Mouse (Mus musculus) embryo, embryonic 10 days (tissue): ENCODE measurements around the gene Pcdh9.
A peak's percentile ranks its signal among the peaks of the same experiment; 100 is the strongest.

Experiments
- DNase-seq: peaks from one replicate; pipeline ENCODE4 v3.0.0-alpha.2; 2015; ENCODE audit warnings: low spot score

The Pcdh9 gene

GRCm38 (mm10) chr14:93890519-93891370, at the start of gene Pcdh9:
TSS of gene Pcdh9 (minus strand) at chr14:93890679.
- DNase-seq: peak; percentile 92

DNA sequence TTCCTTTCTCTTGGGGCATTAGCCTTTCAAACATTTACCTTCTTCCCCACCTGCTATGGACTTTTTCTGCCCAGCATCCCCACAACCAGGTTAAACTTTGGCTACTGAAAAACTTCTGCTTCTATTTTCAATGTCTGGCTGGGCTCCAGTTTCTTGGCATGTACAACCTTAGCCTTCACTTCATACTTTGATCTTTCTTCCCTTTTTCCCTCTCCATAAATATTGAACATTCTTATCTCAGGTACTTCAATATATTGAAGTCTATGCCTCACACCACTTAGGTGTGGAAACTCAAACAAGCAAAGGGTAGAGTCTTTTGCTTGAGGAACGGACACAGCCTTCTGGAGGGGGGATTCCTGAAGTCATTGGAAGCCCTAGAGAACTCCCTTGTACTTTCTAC, 16.4 kb upstream of the Pcdh9 start:
- no peak for DNase-seq

DNA sequence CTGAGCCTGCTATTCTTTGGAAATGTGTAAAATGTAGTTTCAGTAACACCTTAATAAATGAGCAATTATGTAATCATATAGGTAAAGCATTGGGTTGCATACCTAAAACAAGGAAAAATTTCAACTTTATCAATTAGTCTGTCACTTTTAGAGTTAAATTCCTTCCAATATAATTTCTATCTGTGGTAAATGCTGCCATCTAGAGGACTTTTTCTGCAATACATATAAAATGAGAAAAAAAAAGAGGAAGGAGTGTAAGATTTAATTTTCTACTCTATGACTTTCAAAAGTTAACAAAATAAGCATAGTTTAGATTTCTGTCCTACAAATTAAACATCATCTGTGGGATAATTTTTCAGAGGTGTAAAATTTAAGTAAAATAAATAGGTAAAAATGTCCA, 8.1 kb upstream of the Pcdh9 start:
- no peak for DNase-seq

DNA sequence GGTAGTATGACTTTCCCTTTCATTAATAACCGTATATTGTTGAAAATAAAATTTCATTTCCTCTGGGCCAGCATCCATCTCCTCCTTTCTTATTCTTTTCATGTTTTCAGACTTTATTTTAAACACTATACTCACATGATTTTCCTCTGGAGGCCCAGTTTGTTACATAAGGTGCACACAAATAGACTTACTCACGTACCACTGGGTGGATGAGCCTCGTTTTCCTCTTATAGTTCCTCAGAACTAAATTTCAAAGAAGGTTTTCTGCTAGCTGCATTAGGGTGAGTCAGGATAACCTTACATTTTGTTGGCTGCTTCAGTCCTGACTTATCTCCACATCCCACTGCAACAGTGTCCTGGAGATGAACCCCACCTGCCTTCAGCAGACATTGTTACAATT, 4.7 kb upstream of the Pcdh9 start:
- no peak for DNase-seq

GRCm38 (mm10) chr14:93891371-93891746, 880 bp upstream of the Pcdh9 start:
- DNase-seq: peak; percentile 36

GRCm38 (mm10) chr14:93889839-93890518, 500 bp downstream of the Pcdh9 start:
- DNase-seq: peak; percentile 19

DNA sequence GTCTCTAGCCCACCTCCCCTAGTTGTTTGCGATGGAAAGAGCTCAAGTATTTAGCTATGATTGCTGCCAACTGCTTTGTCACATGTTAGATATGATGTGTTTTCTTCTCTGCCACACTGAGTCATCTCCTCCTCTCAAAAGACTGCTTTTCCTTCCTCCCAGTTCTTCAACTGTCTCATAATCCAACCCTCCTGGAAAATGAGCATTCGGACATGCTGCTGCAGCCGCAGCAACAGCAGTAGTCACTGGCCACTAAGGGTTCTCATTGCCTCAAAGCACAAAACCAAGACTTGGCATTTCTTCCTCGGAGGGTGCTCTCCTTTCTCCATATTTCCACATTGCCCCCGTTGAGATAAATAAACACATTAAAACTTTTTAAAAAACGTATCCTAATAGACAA, 1.2 kb downstream of the Pcdh9 start:
- DNase-seq: no peak

- no peak for DNase-seq
Observed at GRCm38 (mm10) chr14:93888346-93888745, 2.1 kb downstream of the Pcdh9 start.

- DNase-seq: no peak
Observed at GRCm38 (mm10) chr14:93887066-93887465, 3.4 kb downstream of the Pcdh9 start.

DNA sequence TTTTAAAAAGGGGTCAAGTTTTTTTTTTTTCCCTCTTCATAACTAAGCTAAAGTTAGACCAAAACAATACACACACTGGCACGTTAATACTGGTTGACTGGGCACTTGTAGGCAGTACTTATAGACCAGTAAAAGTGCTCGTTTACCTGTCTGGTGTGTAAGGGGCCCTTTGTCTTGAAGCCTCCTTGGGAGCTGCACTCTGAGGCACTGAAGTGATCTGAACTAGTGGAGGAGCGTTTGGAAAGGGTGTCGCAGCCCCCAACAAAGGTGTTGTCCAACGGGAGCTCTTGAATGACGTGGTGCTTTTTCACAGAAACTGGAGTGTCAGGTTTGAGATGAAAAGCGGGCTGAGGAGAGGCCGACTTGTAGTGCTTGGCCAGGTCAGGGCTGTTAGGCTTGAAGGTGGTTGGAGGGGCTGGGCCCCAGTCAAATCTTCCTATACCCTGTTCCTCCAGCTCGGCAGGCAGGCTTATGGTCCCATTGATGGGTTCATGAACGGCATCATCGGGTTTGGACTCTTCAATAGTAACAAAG, 4.9 kb downstream of the Pcdh9 start:
- no peak for DNase-seq

DNA sequence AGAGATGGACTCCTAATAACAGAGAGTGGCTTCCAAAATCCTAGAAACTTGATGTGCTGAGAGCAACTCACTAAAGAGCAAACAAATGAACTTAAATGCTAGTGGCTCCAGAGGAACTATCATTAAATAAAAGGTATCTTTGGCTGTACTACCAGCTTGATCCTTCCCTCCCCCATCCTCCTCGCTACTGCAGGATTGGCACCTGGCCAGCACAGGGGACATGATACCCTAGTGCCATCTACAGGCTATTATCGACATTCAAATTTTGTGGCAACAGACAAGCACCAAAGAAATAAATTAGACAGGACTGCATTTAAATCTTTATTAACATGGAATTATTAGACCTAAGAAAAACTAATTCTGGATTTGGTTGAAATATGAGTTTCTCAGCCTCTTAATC, 6.0 kb downstream of the Pcdh9 start:
- DNase-seq: peak; percentile 66

GRCm38 (mm10) chr14:93880071-93880470, 10.4 kb downstream of the Pcdh9 start:
- no peak for DNase-seq

DNA sequence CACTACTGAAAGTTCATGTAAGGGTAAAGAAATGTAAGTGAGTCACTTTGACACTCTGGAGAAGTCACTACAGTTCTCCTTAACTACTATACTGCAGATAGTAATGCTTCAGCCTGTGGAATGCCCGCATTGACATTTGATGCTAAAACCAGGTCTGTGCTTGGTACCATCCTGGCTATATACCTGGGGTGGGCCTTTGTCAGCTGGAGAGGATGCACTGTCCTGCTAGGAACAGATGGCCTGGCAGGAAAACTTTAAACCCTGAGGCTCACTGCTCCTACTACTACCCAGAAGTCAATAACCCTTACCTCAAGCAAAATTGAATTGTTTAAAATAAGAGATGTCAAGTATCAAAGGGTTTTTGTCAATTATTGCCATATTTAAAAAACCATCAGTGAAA, 14.5 kb downstream of the Pcdh9 start:
- DNase-seq: no peak

GRCm38 (mm10) chr14:93868211-93868610, 22.3 kb downstream of the Pcdh9 start:
- DNase-seq: no peak

DNA sequence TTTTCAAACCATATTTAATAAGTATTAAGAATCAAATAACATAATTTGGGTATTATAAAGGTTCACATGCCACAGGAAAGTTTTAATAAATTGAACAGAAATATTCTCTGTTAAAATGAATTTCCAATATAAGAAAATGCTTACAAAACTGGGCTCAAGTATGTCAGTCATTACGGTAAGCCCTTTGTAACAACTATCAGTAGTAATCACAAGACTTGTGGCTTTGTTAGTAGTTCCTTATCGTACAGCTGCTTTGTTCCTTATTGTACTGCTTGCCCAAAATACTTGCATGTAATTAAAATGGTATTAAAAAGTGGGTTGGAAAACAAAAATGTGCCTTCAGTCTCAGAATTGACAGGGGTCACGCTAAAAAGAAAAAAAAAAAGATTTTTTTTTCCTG, 32.4 kb downstream of the Pcdh9 start:
- DNase-seq: no peak

GRCm38 (mm10) chr14:93846091-93846677, 44.3 kb downstream of the Pcdh9 start:
- no peak for DNase-seq

DNA sequence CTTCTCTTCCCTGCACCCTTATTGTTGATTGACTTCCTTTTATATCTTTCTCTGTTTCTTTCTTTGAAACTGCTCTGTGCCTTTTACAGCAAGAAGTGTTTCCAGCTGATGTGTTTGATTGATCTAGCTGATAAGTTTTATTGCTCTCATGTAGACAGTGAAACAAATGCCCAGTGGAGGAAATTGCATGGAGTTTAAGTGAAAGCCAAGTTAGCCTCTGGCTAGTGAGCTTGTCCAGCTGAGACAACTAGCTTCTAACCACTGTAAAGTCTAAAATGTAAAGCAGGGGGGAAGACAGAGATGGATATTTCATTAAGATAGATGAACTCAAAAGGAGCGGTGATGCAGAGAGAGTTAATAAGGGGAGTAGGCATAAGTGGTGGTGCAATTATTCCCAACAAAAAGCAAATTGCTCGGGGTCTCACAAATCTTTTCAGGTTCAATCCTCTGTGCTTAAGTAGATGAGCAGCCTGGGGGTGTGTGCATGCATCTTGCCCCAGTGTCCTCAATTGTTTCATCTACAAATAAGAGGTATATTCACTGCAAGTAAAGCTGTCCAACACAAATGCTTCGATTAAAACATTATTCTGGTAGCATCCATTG, 47.7 kb downstream of the Pcdh9 start:
- DNase-seq: no peak

- no peak for DNase-seq
Observed at GRCm38 (mm10) chr14:93832511-93832910, 58.0 kb downstream of the Pcdh9 start.

DNA sequence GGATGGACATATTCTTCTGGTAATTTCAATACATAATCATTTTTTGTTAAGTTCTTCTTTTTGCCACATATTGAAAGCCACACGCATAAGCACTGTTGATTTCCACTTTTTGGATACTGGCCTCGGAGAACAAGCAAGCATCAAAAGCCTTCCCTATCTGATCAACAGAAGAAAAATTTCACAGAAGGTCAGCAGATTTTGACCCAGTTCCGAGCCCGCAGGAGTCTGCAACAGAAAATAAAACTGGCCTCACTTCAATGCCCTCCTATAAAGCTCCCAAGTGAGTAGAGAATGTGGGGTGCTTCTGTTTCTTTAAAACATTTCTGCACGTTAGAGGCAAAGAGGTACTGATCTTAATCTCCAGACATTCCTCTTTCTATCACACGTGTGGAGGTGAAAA, 63.3 kb downstream of the Pcdh9 start:
- no peak for DNase-seq

GRCm38 (mm10) chr14:93826042-93826462, 64.4 kb downstream of the Pcdh9 start:
- DNase-seq: peak; percentile 11

DNA sequence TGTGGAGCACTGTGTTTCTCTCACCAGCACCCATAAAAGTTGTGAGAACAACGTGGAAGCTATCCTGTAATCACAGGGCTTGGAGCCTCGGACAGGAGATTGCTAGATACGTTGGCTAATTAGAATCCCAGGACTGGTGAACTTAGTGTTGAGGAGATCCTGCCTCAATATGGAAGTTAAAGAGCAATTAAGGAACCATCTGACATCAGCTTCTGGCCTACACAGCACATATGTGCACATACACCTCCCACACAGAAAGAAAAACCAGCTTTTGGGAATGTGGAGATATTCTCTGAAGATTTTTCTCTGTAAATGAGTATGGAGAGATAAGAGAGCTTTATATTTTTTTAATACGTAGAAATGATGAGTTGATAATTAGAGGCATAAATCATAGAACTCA, 71.6 kb downstream of the Pcdh9 start:
- no peak for DNase-seq

- no peak for DNase-seq
Observed at GRCm38 (mm10) chr14:93817591-93817990, 72.9 kb downstream of the Pcdh9 start.
